Mouse (Mus musculus) heart, embryonic 14.5 days (tissue): ENCODE measurements around the gene Cope. TPM values are rescaled to one million over a fixed set of nuclear protein-coding genes. Genes with fewer than 3 reads are reported as not detected.

Experiments used
- ATAC-seq: fragments of 200-750 bp; cut with Nextera tagmentation; 2 replicates; pipeline ENCODE4 v1.8.0; 2017; ENCODE audit warnings: low read depth, moderate TSS enrichment; ENCODE audit not compliant: insufficient number of reproducible peaks, insufficient read depth, low FRiP score
- H3K27ac ChIP-seq, 2 experiments: fragments of 200-500 bp in 1 of 2; fragments of 300-500 bp in 1 of 2; sonication (generic) in 1 of 2; replicated peaks in 1 of 2; 2 replicates each; pipeline ENCODE4 v1.5.1; 2012 to 2014; ENCODE audit warnings: low read depth in 2 of 2, low read length in 2 of 2, control low read depth in 1 of 2, mild to moderate bottlenecking in 1 of 2, mixed read lengths in 1 of 2; ENCODE audit not compliant: control insufficient read depth in 1 of 2, insufficient read depth in 1 of 2
- H3K27me3 ChIP-seq: fragments of 300-500 bp; sonication (generic); 2 replicates; pipeline ENCODE4 v1.6.1; 2014; ENCODE audit warnings: mild to moderate bottlenecking, low read length, control low read depth; ENCODE audit not compliant: control insufficient read depth, insufficient read depth
- H3K36me3 ChIP-seq: fragments of 300-500 bp; sonication (generic); 2 replicates; pipeline ENCODE4 v1.6.1; 2014; ENCODE audit warnings: mild to moderate bottlenecking, control low read depth, low read length, mixed read lengths; ENCODE audit not compliant: control insufficient read depth, insufficient read depth
- H3K4me1 ChIP-seq, 2 experiments: fragments of 200-500 bp in 1 of 2; fragments of 300-500 bp in 1 of 2; sonication (generic) in 1 of 2; 2 replicates each; pipeline ENCODE4 v1.6.1; 2012 to 2014; ENCODE audit warnings: low read length in 2 of 2, control low read depth in 1 of 2, mixed read lengths in 1 of 2; ENCODE audit not compliant: control insufficient read depth in 2 of 2, insufficient read depth in 2 of 2
- H3K4me2 ChIP-seq: fragments of 300-500 bp; sonication (generic); 2 replicates; pipeline ENCODE4 v1.6.1; 2014; ENCODE audit warnings: mild to moderate bottlenecking, low read length
- H3K4me3 ChIP-seq, 2 experiments: fragments of 200-500 bp in 1 of 2; fragments of 300-500 bp in 1 of 2; sonication (generic) in 1 of 2; 2 replicates each; pipeline ENCODE4 v1.5.1; 2012 to 2014; ENCODE audit warnings: low read length in 2 of 2, mild to moderate bottlenecking in 2 of 2, control low read depth in 1 of 2, low read depth in 1 of 2, moderate library complexity in 1 of 2; ENCODE audit not compliant: control insufficient read depth in 1 of 2, insufficient read depth in 1 of 2
- H3K9ac ChIP-seq: fragments of 300-500 bp; sonication (generic); 2 replicates; pipeline ENCODE4 v1.6.1; 2014; ENCODE audit warnings: mild to moderate bottlenecking, low read length
- H3K9me3 ChIP-seq: fragments of 300-500 bp; sonication (generic); 2 replicates; pipeline ENCODE4 v1.6.1; 2016; ENCODE audit warnings: low read length, control low read depth; ENCODE audit not compliant: control insufficient read depth
- WGBS: fragments of 180-500 bp; shearing (Covaris S2); extraction: QIAGEN DNeasy Blood & Tissue Kit; methylation state at CpG from one replicate; pipeline ENCODE4 v1.1.7; 2014; 5-methylcytosine and 5-hydroxymethylcytosine counted together
- polyA plus RNA-seq: library from polyadenylated mRNA; unstranded; fragments of >200 nt; fragmentation: Nextera tagmentation; extraction: Ambion mirVana; gene quantifications from 2 replicates; pipeline ENCODE4 v1.2.1, GENCODE M21; 2014

Cope gene
- polyA plus RNA-seq, 1 experiment from 2014 or later, result 319 TPM

DNA sequence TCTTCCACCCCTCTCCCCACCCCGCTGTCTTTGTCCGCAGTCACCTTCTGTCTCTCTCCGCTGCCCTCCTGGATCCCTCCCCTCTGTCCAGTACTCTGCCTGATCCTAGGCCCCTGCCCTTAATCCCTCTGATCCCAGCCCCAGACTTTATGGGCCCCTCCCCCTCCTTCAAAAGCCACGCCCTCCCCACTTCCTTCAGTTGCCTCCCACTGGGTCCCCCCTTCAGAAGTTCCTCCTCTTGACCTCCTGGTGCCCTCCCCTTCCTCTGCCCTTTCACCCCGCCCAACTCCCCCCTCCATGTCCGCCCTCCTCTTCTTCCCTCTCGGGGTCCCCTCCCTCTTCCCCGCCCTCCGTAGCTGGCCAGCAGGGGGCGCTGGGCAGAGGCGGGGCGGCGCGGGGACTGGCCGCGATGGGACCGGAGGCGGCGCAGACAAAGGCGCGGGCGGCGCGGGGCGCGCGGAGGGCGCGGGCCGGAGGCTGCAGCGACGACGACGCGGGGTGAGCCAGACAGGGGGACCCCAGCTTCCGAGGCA is 19.6 kb upstream of the Cope start, which contains the start of gene Homer3:
Gene Homer3, plus strand, starts transcription at position 225 of the 533 bp plus-strand sequence.
- peak; percentile 80 for ATAC-seq
- Histone ChIP-seq H3K4me2 (peak within 1 kb of the TSS; percentile 85), H3K36me3 (peaks cover 31% of the 10 kb centered on the region), H3K9ac (peak within 1 kb of the TSS; percentile 92), H3K4me3 (peak within 1 kb of the TSS; percentile 75 to 76), H3K27me3 (no peaks in the 10 kb centered on the region), H3K9me3 (no peaks in the 10 kb centered on the region), H3K4me1 (peaks cover 24 to 25% of the 10 kb centered on the region in 2 experiments), H3K27ac (peak within 1 kb of the TSS; percentile 36 to 65)
- 2% methylated on average over 32 of the region's 36 CpGs for WGBS

DNA sequence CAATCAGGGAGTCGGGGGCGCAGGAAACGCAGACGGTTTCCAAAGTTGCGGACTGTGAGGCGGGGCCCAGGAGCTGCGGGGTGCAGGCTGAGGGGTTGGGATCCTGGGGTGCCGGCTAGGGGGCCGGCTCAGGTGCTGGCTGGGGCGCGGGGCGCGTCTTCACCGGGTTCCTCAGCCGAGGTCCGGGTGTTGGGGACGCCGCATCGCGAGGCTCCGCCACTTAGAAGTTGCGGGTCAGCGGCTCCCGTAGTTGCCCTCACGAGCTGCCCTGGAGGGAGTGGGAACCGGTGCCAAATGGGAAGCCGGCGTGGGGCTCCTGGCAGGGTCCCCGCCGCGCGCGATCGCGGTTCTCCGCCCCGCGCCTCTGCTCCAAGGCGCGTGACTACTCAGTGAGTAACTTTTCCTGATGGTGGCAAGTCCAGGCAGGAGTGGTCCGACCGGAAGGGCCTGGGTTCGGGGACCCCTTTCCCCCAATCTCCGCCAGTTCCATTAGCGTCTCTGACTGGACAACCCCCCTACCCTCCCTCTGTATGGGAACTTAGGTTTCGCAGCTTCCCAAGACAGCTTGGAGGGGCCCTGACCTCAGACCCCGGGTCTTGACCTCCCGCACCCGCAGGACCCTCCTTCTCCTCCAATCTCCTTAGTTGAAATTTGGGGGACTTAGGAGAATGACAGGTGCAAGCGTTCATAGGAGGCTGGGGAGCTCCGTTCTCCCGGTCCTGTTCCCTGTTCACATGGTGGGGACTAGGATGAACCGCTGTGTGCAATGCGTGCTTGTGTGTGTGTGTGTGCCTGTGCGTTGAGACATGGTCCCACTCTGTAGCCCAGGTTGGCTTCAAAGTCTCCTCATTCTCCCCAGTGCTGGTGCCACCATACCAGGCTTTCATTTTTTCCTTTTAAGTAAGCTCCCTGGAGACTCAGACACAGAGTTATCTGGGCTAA is 18.9 kb upstream of the Cope start:
- WGBS, result 1% methylated on average over 53 of the region's 55 CpGs
- H3K9me3 ChIP-seq, result no peaks in the 10 kb centered on the region
- ATAC-seq, result peak; percentile 11; the same call in 1 of the 2 replicates

DNA sequence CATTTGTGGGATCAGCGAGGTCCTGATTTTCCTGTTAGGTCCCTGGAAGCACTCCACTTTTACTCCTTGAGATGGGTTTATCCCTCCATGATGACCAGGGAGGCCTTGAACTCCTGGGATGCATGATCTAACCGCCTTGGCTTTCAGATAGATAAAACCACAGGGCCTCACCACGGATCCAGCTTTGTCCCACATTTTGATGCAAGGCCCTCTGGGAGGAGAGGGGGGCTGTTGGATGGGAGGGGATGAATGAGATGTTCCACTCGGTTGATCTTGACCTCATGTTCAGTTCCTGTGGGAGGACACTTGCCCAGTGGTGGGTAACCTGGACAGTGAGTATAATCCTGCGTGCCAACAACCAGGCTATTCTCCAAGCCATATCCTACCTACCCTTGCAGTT is 17.9 kb upstream of the Cope start:
- Histone ChIP-seq H3K4me2 (peak overlapping the region; percentile 85), H3K36me3 (peaks cover 45% of the 10 kb centered on the region), H3K9ac (no peak overlapping the region), H3K27ac (no peak overlapping the region), H3K9me3 (no peaks in the 10 kb centered on the region), H3K4me3 (peak overlapping the region in 1 of 2 experiments; percentile 75; a peak in 1 of 4 replicates), H3K4me1 (peaks cover 11 to 14% of the 10 kb centered on the region in 2 experiments), H3K27me3 (no peaks in the 10 kb centered on the region)
- WGBS, result 66% methylated on average over 5 of the region's 5 CpGs
- no peak for ATAC-seq

More for the DNA sequence above, 18.9 kb upstream of the Cope start:
- Histone ChIP-seq H3K36me3 (peaks cover 37% of the 10 kb centered on the region), H3K4me1 (peaks cover 21 to 23% of the 10 kb centered on the region in 2 experiments), H3K27me3 (no peaks in the 10 kb centered on the region), H3K4me2 (peak overlapping the region; percentile 85), H3K27ac (peak overlapping the region; percentile 36 to 65), H3K9ac (peak overlapping the region; percentile 92), H3K4me3 (peak overlapping the region; percentile 75 to 76)

DNA sequence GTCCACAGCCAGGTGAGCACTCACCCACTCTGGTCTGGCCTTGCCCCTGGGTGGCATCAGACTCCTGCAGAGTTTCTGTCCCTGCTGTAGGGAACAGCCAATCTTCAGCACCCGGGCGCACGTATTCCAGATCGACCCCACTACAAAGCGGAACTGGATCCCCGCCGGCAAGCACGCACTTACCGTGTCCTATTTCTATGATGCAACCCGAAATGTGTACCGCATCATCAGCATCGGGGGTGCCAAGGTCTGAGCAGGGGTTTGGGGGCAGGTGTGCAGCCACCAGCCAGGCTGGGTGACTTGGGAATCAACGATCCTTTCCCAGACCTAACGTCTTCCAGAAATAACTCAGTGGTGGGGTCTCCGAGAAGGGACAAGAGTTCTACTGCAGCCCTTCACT is 17.0 kb upstream of the Cope start:
- no peak overlapping the region for H3K9ac ChIP-seq
- H3K4me2 ChIP-seq, result no peak overlapping the region
- no peaks in the 10 kb centered on the region for H3K9me3 ChIP-seq
- H3K36me3 ChIP-seq, result peaks cover 54% of the 10 kb centered on the region
- ATAC-seq, result no peak
- no peak overlapping the region for H3K27ac ChIP-seq
- H3K4me3 ChIP-seq, result no peak overlapping the region
- peaks cover 8 to 13% of the 10 kb centered on the region in 2 experiments; a peak in 3 of 4 replicates for H3K4me1 ChIP-seq
- WGBS, result 94% methylated on average over 15 of the region's 15 CpGs
- H3K27me3 ChIP-seq, result no peaks in the 10 kb centered on the region

GRCm38 (mm10) chr8:70286737-70287136 is 15.6 kb upstream of the Cope start:
- Histone ChIP-seq H3K9ac (no peak overlapping the region), H3K4me1 (peaks cover under 1 to 8% of the 10 kb centered on the region in 2 experiments; a peak in 1 of 4 replicates), H3K4me3 (no peak overlapping the region), H3K36me3 (peaks cover 68% of the 10 kb centered on the region), H3K27ac (no peak overlapping the region), H3K9me3 (no peaks in the 10 kb centered on the region), H3K4me2 (no peak overlapping the region), H3K27me3 (no peaks in the 10 kb centered on the region)
- 86% methylated on average over 8 of the region's 8 CpGs for WGBS
- no peak for ATAC-seq

DNA sequence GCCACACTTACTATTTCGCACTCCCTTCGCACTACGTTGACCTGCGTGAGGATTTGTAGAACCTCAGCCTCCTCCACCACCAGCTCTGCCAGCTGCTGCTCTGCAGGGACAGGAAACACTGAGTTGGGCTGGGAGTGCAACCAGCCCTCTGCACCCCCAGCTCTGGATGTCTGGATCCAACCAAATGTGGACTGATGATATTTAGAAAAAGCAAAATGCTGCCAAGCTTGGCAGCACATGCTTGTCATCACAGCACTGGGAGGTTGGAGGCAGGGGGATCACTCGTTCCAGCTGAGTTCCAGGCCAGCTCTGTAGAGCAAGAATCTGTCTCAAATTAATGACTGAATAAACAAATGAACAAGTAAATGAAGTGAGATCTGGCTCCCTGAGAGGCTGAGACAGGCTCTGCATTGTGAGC is 8.3 kb upstream of the Cope start:
- Histone ChIP-seq H3K4me2 (no peak overlapping the region), H3K9me3 (no peaks in the 10 kb centered on the region), H3K27me3 (no peaks in the 10 kb centered on the region), H3K4me1 (no peaks in the 10 kb centered on the region), H3K27ac (no peak overlapping the region), H3K9ac (no peak overlapping the region), H3K4me3 (no peak overlapping the region), H3K36me3 (peaks cover 96% of the 10 kb centered on the region)
- WGBS, result 64% methylated on average over 5 of the region's 5 CpGs
- no peak for ATAC-seq

DNA sequence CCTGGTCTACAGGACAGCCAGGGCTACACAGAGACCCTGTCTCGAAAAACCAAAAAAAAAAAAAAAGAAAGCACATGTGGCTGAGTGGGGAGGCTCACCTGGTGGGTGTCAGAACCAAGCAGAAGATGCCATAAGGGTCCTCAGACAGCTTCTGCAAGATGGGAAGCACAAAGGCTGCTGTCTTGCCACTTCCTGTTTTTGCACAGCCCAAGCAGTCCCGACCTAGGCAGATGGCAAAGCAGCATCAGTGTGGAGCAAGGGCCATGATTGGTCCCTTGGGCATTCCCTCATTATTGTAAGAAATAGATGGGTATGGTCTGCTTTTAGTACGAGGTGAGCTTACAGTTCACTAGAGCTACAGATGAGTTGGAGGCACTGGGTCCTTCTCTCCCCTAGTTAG is 1.4 kb upstream of the Cope start:
- no peaks in the 10 kb centered on the region for H3K27me3 ChIP-seq
- WGBS, result 77% methylated on average over 3 of the region's 3 CpGs
- no peak overlapping the region for H3K9ac ChIP-seq
- no peak overlapping the region for H3K27ac ChIP-seq
- H3K4me3 ChIP-seq, result no peak overlapping the region
- no peak for ATAC-seq
- H3K36me3 ChIP-seq, result peaks cover 61% of the 10 kb centered on the region
- H3K4me2 ChIP-seq, result no peak overlapping the region
- peaks cover 8 to 17% of the 10 kb centered on the region in 2 experiments for H3K4me1 ChIP-seq
- H3K9me3 ChIP-seq, result no peaks in the 10 kb centered on the region
